Mouse (Mus musculus): ENCODE measurements around the gene H2al1m.

- TF ChIP-seq CTCF (IDR thresholded peaks at IDR 0.05; ENCODE audit: low read depth, low read length) (no peak), POLR2A (IDR thresholded peaks at IDR 0.05; ENCODE audit: borderline replicate concordance, low read depth, low read length) (no peak)
Measured at GRCm38 (mm10) chrX:9272460-9273361, 10.9 kb upstream of the H2al1m start, which contains the start of gene Xk.

Measured in bone marrow macrophage, adult 2 months (primary cell).